Mouse (Mus musculus) forebrain, embryonic 10.5 days (tissue): ENCODE measurements around the gene Gpbp1l1. TPM values are rescaled to one million over a fixed set of nuclear protein-coding genes. Genes with fewer than 3 reads are reported as not detected.

ENCODE experiments used
- DNase-seq: peaks from one replicate; pipeline ENCODE4 v3.0.0-alpha.2; 2017; ENCODE audit warnings: low spot score; ENCODE audit errors: extremely low spot score
- H3K27ac ChIP-seq: fragments of 300-500 bp; sonication (generic); 2 replicates; pipeline ENCODE4 v1.5.1; 2016; ENCODE audit warnings: mild to moderate bottlenecking
- H3K27me3 ChIP-seq: fragments of 300-500 bp; sonication (generic); 2 replicates; pipeline ENCODE4 v1.6.1; 2016; ENCODE audit warnings: mild to moderate bottlenecking; ENCODE audit not compliant: poor library complexity, severe bottlenecking
- H3K36me3 ChIP-seq: fragments of 300-500 bp; sonication (generic); replicated peaks from 2 replicates; pipeline ENCODE4 v1.6.1; 2016; ENCODE audit warnings: mild to moderate bottlenecking, moderate library complexity
- H3K4me1 ChIP-seq: fragments of 300-500 bp; sonication (generic); 2 replicates; pipeline ENCODE4 v1.6.1; 2016
- H3K4me3 ChIP-seq: fragments of 300-500 bp; sonication (generic); 2 replicates; pipeline ENCODE4 v1.5.1; 2016; ENCODE audit warnings: mild to moderate bottlenecking, moderate library complexity
- H3K9me3 ChIP-seq: fragments of 300-500 bp; sonication (generic); 2 replicates; pipeline ENCODE4 v1.6.1; 2016; ENCODE audit warnings: mild to moderate bottlenecking, moderate library complexity
- WGBS: fragments of 180-500 bp; shearing (Covaris S2); methylation state at CpG from one replicate; pipeline ENCODE4 v1.1.7; 2016; 5-methylcytosine and 5-hydroxymethylcytosine counted together
- polyA plus RNA-seq: library from polyadenylated mRNA; unstranded; fragments of >200 nt; fragmentation: Nextera tagmentation; extraction: Ambion mirVana; gene quantifications from 2 replicates; pipeline ENCODE4 v1.2.1, GENCODE M21; 2016

The Gpbp1l1 gene
- polyA plus RNA-seq = 28.3 and 32.2 TPM in 2 replicates

DNA sequence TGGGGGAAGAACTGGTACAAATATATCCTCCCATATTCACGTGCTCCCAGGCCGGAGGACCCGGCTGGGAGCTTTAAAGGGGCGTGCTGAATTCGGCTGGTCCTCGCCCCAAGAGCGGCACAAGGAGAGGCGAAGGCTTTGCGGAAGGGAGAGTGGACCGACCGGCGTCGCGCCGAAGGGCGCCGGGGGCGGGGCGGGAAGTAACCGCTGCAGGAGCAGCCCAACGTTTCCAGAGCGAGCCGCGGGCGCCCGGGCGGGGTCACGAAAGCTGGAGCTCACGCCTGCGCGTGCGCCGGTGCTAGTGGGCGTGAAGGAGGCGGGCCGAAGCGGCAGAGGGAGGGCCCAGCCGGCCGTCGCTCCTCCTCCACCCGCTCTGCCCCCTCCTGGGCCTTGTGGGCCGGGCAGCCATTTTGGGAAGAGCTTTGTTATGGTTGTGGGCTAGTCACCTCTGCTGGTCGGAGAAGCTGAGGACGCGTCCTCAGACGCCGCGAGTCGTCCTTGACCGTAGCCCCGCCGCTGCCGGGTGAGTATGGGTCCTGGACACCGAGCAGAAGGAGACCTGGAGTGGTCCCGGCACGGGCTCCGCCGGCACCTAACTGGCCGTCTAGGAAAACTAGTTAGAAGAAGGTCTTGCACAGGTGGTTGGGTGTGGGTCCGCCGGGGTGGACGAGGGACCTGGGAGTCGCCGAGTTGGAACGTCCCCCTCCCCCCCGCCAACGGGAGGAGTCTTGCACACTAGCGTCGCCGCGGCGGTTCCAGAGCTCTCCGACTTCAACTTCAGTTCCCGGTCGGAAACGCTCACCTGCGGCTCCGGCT is at the start of gene Gpbp1l1:
Gene Gpbp1l1, plus strand, starts transcription at position 353 of the 816 bp plus-strand sequence.
- Histone ChIP-seq H3K27me3 (no peaks in the 10 kb centered on the region), H3K27ac (peak within 1 kb of the TSS; percentile 94), H3K36me3 (peaks cover 39% of the 10 kb centered on the region), H3K9me3 (no peaks in the 10 kb centered on the region), H3K4me3 (peak within 1 kb of the TSS; percentile 92), H3K4me1 (peaks cover 25% of the 10 kb centered on the region)
- peak; percentile 98 for DNase-seq
- WGBS = under 1% methylated on average over 78 of the region's 78 CpGs

DNA sequence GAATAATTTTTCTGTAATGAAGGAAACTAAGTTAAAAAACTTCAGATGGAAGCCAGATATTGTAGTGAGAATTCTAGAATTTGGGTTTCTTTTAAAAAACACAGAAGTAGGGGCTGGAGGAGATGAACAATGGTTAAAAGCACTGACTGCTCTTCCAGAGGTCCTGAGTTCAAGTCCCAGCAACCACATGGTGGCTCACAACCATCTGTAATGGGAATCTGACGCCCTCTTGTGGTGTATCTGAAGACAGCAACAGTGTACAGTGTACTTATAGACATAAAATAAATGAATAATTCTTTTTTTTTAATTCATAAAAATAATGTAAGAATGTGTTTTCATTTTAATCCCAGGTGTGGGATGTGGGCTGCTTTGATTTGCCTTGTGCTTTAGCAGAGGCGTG is 26.3 kb upstream of the Gpbp1l1 start:
- H3K27me3 ChIP-seq = no peaks in the 10 kb centered on the region
- no peaks in the 10 kb centered on the region for H3K4me1 ChIP-seq
- no peak for DNase-seq
- H3K27ac ChIP-seq = no peak overlapping the region
- no peaks in the 10 kb centered on the region for H3K9me3 ChIP-seq
- H3K4me3 ChIP-seq = no peak overlapping the region
- H3K36me3 ChIP-seq = peaks cover 42% of the 10 kb centered on the region
- 63% methylated on average over 2 of the region's 2 CpGs for WGBS

DNA sequence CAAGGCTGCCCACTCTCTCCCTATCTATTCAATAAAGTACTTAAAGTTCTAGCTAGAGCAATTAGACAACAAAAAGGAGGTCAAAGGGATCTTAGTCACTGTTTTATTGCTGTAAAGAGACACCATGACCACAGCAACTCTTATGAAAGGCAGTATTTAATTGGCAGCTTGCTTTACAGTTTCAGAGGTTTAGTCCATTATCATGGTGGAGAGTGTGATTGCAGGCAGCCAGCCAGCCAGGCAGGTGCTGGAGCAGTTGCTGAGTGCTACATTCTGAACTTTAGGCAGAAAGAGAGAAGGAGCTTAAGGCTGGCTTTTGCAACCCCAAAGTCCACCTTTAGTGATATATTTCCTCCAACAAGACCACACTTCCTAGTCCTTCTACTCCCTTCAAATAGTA is 21.1 kb upstream of the Gpbp1l1 start:
- Histone ChIP-seq H3K9me3 (no peaks in the 10 kb centered on the region), H3K27ac (no peak overlapping the region), H3K36me3 (peaks cover 34% of the 10 kb centered on the region), H3K27me3 (no peaks in the 10 kb centered on the region), H3K4me3 (no peak overlapping the region), H3K4me1 (no peaks in the 10 kb centered on the region)
- no peak for DNase-seq

DNA sequence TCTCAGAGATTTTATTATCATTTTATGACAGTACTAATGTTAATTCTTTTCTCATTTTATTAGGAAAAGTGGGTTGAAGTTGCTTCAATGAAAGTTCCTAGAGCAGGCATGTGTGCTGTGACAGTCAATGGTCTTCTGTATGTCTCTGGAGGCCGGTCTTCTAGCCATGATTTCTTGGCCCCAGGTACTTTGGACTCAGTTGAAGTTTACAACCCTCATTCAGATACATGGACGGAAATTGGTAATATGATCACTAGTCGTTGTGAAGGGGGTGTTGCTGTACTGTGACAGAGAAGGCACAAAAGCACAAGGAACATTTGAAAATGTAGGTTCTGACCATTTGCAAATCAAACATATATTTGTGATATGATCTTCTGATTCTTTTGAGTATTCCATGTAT is 19.7 kb upstream of the Gpbp1l1 start:
- H3K9me3 ChIP-seq = no peaks in the 10 kb centered on the region
- no peaks in the 10 kb centered on the region for H3K27me3 ChIP-seq
- WGBS = 93% methylated on average over 3 of the region's 3 CpGs
- no peak overlapping the region for H3K27ac ChIP-seq
- H3K4me1 ChIP-seq = no peaks in the 10 kb centered on the region
- H3K4me3 ChIP-seq = no peak overlapping the region
- H3K36me3 ChIP-seq = peaks cover 32% of the 10 kb centered on the region
- no peak for DNase-seq

DNA sequence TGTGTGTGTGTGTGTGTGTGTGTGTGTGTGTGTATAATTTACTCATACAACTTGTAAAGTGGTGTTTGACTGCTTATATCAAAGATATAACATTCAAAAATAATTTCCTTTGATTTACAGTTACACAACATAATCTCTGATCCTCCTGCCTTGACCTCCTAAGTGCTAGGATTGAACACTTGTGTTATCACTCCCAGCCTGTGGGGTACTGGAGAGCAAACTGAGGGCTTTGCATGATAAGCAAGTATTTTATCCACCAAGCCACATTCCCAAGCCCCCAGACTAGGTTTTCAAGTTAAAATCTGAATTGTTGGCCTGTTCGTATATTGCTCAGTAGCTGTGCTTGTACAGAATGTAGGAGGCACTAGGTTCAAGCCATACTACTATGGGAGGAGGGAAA is 7.0 kb upstream of the Gpbp1l1 start:
- no peak for DNase-seq
- H3K4me1 ChIP-seq = 0 out of 2 replicates have a peak, but pooled peaks cover 5% of the 10 kb centered on the region
- 88% methylated on average over 1 of the region's 1 CpGs for WGBS
- no peak overlapping the region for H3K4me3 ChIP-seq
- H3K27ac ChIP-seq = no peak overlapping the region
- H3K36me3 ChIP-seq = peaks cover 30% of the 10 kb centered on the region
- no peaks in the 10 kb centered on the region for H3K27me3 ChIP-seq
- H3K9me3 ChIP-seq = no peaks in the 10 kb centered on the region

DNA sequence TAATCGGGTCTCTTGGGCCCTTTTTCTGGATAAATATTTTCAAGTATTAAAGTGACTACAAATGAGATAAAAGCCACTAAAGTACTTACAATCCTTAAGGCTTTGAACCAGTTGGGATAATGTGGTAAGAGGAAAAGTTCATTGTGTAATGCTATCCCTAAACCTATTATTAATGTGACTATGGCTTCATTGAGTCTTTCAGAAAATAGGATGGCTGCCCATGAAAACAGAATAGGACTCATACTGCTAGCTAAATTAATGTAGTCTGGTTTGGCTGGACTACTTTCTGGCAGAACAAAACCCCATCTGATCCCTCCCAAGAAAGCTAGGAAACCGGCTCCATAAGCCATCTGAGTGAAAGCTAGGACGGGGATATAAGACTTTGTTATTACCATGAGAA is 4.4 kb upstream of the Gpbp1l1 start:
- 84% methylated on average over 3 of the region's 3 CpGs for WGBS
- no peaks in the 10 kb centered on the region for H3K9me3 ChIP-seq
- no peak for DNase-seq
- peaks cover 30% of the 10 kb centered on the region for H3K36me3 ChIP-seq
- H3K4me3 ChIP-seq = no peak overlapping the region
- H3K27me3 ChIP-seq = no peaks in the 10 kb centered on the region
- H3K4me1 ChIP-seq = peaks cover 13% of the 10 kb centered on the region
- no peak overlapping the region for H3K27ac ChIP-seq

DNA sequence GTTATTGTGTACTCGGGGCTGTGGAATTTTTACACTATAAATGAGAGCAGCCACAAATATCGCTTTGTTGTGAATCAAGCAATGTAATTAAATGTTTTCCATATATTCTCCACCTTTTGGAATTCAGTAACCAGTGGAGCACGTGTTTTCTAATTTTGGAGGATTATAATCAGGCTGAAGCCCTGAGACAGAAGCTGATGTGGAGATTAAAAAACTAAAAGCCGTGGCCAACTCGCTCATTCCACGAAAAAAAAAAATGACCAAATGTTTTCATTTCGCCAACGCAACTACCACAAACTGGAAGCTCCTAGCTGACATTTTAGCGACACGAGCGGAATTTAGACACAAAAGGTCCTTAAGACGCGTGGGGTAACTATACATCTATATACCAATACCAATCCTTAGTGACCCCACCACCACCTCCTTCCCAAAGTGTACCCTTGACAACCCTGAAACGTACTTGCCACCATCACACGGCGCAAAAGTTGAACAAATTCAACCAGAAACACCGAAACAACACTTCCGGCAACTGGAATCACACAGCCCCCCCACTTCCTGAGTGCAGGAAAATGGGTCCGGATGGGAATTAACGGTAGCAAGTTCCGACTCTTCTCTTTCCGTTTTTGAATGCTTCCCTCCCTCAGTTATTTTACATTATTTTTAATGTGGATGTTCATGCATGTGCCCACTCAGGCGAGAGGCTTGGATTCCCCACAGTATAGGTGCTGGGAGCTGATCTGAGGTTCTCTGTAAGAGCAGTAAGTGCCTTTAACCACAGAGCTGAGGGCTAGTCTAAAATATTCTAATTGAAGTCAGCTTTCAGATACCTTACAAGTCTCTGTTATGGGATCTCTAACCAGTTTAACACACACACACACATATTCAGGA is 1.8 kb upstream of the Gpbp1l1 start, which contains the start of gene Tmem69:
Gene Tmem69, minus strand, starts transcription at position 524 of the 888 bp plus-strand sequence.
- Histone ChIP-seq H3K36me3 (peaks cover 35% of the 10 kb centered on the region), H3K4me3 (peak within 1 kb of the TSS; percentile 92), H3K27ac (peak within 1 kb of the TSS; percentile 94), H3K4me1 (peaks cover 25% of the 10 kb centered on the region), H3K9me3 (no peaks in the 10 kb centered on the region), H3K27me3 (no peaks in the 10 kb centered on the region)
- 4% methylated on average over 23 of the region's 23 CpGs for WGBS
- DNase-seq = peak; percentile 75

DNA sequence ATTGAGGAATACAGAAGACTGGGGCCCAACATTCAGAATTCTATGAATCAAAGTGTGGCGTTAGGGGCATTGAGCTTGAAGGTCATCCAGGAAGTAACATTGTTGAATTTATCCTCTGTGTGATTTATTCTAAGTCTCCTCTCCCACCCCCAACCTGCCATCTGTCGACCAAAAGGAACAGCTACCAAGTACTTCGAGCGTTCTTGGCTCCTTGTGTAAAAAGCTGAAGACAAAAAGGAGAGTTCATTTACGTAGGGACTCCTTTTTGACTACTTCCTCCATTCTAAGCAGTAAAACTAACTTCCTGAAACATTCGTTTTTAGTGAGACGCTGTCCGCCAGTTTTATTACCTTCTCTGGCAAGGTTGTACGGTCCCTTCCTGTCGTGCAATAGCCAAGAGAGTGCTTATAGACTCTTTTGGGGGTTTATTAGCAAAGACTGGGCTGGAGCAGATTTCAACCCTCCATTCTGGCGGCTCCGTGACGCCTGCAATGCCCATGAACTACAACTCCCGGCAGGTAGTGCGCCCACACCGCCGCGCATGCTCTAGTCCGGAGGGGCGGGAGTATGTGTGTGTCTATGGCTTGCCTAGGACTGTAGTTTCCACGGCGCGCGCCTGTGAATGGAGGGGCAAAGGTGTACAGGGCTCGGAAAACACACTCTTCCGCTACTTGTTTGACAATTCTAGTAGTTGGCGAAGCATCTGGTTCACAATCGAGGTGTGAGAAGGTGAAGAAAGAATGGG is 725 bp upstream of the Gpbp1l1 start:
- Histone ChIP-seq H3K27ac (peak overlapping the region; percentile 94), H3K4me3 (peak overlapping the region; percentile 92), H3K9me3 (no peaks in the 10 kb centered on the region), H3K4me1 (peaks cover 25% of the 10 kb centered on the region), H3K27me3 (no peaks in the 10 kb centered on the region), H3K36me3 (peaks cover 35% of the 10 kb centered on the region)
- DNase-seq = peak; percentile 93
- under 1% methylated on average over 28 of the region's 28 CpGs for WGBS

DNA sequence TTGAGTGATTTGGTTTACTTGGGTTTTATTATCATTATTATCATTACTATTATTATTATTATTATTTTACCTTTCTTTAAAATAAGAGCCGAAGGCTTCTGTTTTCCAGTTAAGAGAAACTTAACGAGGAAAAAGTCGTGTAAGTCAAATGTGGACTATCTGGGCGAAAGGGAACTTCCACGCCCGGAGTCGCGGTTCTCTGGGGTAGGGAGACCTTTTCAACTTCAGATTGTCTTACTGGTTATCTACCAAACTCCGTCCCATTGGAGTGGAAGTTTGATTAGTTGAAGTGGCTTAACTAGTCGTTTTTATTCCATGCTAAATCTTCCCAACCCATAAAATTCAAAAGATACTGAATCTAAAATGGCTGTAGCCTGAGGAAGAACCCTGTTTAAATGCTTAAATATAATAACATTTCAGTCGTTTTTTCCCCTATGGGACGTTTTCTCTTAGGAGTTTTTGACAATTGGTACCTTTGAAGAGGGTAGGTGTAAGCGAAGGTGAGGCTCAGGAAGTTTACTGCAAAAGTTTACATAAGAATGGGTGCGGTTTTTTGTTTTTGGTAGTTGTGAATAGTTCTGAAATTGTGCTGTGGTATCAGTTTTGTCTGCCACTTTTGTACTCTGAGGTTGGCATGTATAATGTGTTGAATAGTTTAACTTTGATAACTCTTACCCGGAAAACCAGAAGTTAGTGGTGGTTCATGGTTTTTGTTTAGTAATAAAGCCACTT is 859 bp downstream of the Gpbp1l1 start:
- peaks cover 36% of the 10 kb centered on the region for H3K36me3 ChIP-seq
- H3K4me1 ChIP-seq = peaks cover 25% of the 10 kb centered on the region
- H3K27me3 ChIP-seq = no peaks in the 10 kb centered on the region
- DNase-seq = no peak
- 6% methylated on average over 15 of the region's 15 CpGs for WGBS
- H3K9me3 ChIP-seq = no peaks in the 10 kb centered on the region
- H3K27ac ChIP-seq = peak overlapping the region; percentile 94
- peak overlapping the region; percentile 92 for H3K4me3 ChIP-seq

DNA sequence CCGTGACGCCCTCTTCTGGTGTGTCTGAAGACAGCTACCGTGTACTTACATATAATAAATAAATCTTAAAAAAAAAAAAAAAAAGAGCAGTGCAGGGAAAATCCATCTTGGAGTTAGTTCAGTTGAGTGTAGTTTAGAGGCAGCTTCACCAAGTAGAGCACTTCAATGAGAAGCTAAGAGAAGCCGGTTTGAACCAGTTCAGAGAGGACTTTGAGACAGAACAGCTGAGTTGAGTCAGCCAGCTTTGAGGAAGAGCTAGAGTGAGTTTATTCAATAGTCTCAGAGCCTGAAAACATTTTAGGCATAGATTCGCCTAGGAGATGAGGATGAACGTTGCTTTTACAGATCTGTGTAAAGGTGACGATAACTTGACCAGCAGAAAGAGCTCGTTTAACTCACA is 38.3 kb downstream of the Gpbp1l1 start:
- H3K4me1 ChIP-seq = peaks cover 33% of the 10 kb centered on the region
- H3K27ac ChIP-seq = no peak overlapping the region
- H3K9me3 ChIP-seq = no peaks in the 10 kb centered on the region
- H3K27me3 ChIP-seq = no peaks in the 10 kb centered on the region
- H3K4me3 ChIP-seq = no peak overlapping the region
- no peak for DNase-seq
- WGBS = 84% methylated on average over 8 of the region's 8 CpGs
- H3K36me3 ChIP-seq = peaks cover 64% of the 10 kb centered on the region

DNA sequence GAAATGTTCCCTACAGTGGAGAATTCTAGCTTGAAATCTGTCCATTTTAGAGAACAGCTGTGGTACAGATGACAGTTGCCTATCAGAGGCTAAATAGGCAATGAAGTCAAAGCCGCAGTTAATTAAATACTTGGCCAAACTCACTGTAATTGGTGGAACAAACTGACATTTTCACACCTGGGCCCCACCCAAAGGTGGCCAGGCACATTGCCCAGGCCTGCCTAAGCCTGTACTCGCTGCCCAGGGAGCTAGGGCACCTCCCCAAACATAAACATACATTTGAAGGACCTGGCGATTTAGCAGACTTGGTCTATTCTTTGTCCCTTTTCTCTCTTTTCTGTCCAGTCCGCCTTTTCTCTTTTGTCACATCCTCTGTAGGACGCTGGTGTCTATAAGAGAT is 38.9 kb downstream of the Gpbp1l1 start, which contains the start of gene Ccdc17:
Gene Ccdc17, plus strand, starts transcription at position 276 of the 400 bp plus-strand sequence.
- no peak for DNase-seq
- no peaks in the 10 kb centered on the region for H3K9me3 ChIP-seq
- peak within 1 kb of the TSS; percentile 78 for H3K27ac ChIP-seq
- H3K27me3 ChIP-seq = no peaks in the 10 kb centered on the region
- H3K4me1 ChIP-seq = peaks cover 33% of the 10 kb centered on the region
- 26% methylated on average over 5 of the region's 5 CpGs for WGBS
- H3K36me3 ChIP-seq = peaks cover 64% of the 10 kb centered on the region
- H3K4me3 ChIP-seq = peak within 1 kb of the TSS; percentile 73
